In the genomic region with DNA sequence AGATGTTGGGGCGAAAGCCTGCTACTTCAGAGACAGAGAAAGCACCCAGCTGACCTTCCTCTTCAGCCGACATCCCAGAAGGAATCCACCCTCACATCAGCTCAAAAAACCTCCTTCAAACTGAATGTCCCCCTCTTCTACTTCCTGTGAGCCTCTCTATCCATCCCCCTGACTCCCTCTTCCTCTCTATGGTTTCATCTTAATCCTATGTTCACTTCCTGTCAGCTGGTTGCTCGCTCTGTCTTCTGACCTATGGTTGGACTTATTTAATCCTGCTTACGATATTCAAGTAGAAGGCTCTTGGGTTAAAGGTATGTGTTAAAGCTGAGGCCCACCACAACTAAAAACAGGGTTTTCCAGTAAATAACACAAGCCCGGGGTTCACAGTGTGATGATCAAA, we compare ENCODE assay signal across 20 mouse cellular contexts. TPM values are rescaled to one million over a fixed set of nuclear protein-coding genes. Genes with fewer than 3 reads are reported as not detected.
"Had no signal": no experiment of that assay in that cellular context is flagged by ENCODE, and none has a peak within 500 bp of the region (broad histone marks: within the 10 kb centered on the region; RNA-seq: fewer than 3 reads in every experiment).

No protein-coding gene starts in this region.

- H3K9me3 ChIP-seq: intestine, embryonic 15.5 days; liver, embryonic 13.5 days; lung, embryonic 15.5 days; stomach, embryonic 15.5 days had no signal

- DNase-seq: kidney, adult 8-10 months; kidney, postnatal 25 days; liver; liver, embryonic 13.5 days; liver, postnatal 0 days; lung, postnatal 14 days; spleen, adult 18-20 months had no signal

- H3K4me1 ChIP-seq: liver, embryonic 13.5 days had no signal

- H3K36me3 ChIP-seq: intestine, embryonic 15.5 days; limb, embryonic 12.5 days; liver, embryonic 13.5 days; lung, embryonic 15.5 days; stomach, embryonic 15.5 days had no signal

- H3K4me3 ChIP-seq: intestine, embryonic 15.5 days; limb, embryonic 12.5 days; liver, embryonic 13.5 days; lung, embryonic 15.5 days; megakaryocyte, embryonic 14.5 days; stomach, embryonic 15.5 days had no signal

- H3K27ac ChIP-seq: intestine, embryonic 15.5 days; liver, embryonic 13.5 days; lung, embryonic 15.5 days; macrophage; stomach, embryonic 15.5 days had no signal

RNA-seq across cellular contexts. Expression of a gene that starts 35.8 kb away (rescaled TPM):
- total RNA-seq: layer of hippocampus, postnatal 25 days; left cerebral cortex, postnatal 36 days had no signal
- polyA plus RNA-seq: intestine, embryonic 15.5 days; kidney, embryonic 16.5 days; limb, embryonic 12.5 days; liver, embryonic 13.5 days; liver, postnatal 0 days; lung, embryonic 15.5 days; macrophage; midbrain, embryonic 11.5 days; midbrain, embryonic 16.5 days; neural tube, embryonic 14.5 days; stomach, embryonic 15.5 days; urinary bladder, adult 2 months had no signal
